Mouse (Mus musculus): ENCODE data around the gene Rbm19. TPM values are rescaled to one million over a fixed set of nuclear protein-coding genes. Genes with fewer than 3 reads are reported as not detected.

Gene Rbm19
- total RNA-seq, 2 experiments from 2014 or later, result 17.0 to 18.3 TPM

DNA sequence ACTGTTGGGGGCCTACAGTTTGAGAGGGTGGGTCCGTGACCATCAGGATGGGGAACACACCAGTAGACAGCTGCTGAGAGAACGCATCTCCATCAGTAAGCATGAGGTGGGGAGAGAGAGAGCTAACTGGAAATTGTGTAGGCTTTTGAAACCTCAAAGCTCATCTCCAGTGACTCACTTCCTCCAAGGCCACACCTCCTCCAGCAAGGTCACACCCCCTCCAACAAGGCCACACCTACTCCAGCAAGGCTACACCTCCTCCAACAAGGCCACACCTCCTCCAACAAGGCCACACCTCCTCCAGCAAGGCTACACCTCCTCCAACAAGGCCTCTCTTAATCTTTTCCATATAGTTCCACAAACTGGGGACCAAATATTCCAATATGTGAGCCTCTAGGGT, 13.9 kb downstream of the Rbm19 start:
- no peak for DNase-seq
- intact Hi-C loops (cut with DNase I), result no loop called here

DNA sequence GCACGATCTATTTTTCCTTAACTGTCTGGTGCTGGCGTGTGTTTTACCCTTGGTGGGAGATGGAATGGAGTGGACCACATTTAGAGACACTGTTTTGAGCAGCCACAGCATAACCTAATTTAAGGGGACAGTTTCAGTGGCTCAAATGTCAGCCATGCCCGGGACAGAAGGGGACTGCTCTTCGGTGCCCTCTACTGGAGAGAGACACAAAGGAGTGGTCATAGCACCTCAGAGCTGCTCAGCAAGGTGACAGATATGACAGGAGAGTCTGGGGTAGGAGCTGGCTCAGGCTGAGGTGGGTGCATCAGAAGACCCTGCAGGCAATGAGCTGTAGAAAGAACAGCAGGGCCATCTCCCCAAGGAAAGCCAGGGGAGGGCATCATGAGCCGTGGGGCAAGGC, 15.3 kb downstream of the Rbm19 start:
- peak; percentile 17 to 50 for DNase-seq

DNA sequence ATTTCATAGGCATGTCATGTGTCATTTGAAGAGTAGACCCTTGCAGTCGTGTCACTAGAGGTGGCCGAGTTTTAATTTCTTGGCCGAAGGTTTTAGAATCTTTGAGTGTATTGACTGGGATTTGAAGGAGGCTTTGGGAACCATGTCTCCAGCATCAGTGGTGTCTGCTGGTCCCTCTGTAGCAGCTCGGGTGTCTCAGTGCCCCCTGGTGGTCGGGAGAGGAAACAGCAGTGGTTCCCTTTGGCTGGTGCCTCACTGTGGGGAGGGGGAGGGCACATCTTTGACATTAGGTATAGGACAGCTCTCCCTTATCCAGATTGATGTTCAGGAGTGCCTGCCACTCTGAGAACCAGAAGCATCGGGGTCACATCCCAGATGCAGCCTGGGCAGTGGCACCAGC, 17.7 kb downstream of the Rbm19 start:
- intact Hi-C loops (cut with DNase I), result no loop called here
- DNase-seq, result peak; percentile 44 to 62

More for the DNA sequence above, 15.3 kb downstream of the Rbm19 start:
- intact Hi-C loops (cut with DNase I), result no loop called here

GRCm38 (mm10) chr5:120135337-120135736, 19.1 kb downstream of the Rbm19 start:
- intact Hi-C loops (cut with DNase I), result no loop called here

DNA sequence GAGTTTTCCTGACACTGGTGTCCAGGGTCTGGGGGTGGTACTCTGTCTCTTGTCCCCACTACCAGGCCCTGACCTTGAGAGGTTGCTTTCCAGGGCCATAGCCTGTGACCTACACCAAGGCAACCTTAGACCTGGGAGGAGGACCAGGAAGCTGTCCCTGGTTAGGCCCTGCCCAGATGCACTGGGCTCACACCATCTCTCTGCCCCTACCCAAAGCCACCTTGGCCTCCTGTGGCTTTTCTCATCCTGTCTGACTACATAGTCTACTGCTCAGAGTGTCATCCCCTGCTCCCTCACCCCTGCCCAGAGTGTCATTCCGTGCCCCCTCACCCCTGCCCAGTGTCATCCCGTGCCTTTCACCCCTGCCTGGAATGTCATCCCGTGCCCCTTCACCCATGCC, 19.6 kb downstream of the Rbm19 start:
- DNase-seq, result no peak
- intact Hi-C loops (cut with DNase I), result no loop called here

More at GRCm38 (mm10) chr5:120135337-120135736, 19.1 kb downstream of the Rbm19 start:
- no peak for DNase-seq

DNA sequence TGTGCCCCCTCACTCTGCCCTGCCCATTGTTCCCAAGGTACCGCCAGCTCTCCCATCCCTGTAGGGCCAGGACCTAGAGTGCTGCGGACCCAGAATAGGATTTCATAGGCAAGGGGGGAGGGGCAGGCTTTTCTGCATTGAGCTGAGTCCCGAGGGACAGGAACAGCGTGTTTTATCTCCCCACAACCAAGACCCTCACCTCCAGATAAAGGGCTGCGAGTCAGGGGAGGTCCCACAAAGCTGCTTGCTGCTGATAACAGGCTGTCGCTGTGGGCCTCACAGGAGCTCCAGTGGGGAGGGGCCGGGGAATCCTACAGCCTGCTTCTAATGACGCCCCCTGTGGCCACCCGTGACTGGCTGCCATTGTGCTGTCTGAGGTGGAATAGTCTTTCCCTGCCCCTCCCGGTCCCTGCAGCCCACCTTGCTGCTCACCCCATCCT, 20.0 kb downstream of the Rbm19 start:
- no peak for DNase-seq
- intact Hi-C loops (cut with DNase I), result no loop called here

GRCm38 (mm10) chr5:120137038-120137437, 20.8 kb downstream of the Rbm19 start:
- DNase-seq, result no peak
- intact Hi-C loops (cut with DNase I), result no loop called here

GRCm38 (mm10) chr5:120137846-120138245, 21.6 kb downstream of the Rbm19 start:
- intact Hi-C loops (cut with DNase I), result no loop called here
- DNase-seq, result no peak

GRCm38 (mm10) chr5:120138406-120138805, 22.1 kb downstream of the Rbm19 start:
- peak; percentile 57 to 66 for DNase-seq
- intact Hi-C loops (cut with DNase I), result no loop called here

DNA sequence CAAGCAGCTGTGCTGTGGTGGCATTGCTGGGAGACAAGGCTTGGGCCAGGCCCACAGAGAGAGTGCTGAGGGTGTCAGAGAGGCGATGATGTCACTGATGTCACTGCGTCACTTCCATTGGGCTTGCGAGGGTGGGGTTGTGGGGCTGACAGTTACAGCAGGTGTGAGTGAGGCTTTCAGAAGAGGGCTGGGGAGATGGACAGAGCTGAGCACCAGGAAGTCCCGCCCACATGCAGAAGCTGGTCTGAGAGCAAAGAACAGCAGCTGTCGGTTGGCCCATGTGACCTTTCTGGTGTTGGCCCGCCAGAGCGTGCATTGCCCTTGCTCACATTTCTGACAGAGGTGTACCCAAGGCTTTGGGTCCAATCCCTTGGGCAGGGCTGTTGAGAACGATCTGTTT, 23.0 kb downstream of the Rbm19 start:
- intact Hi-C loops (cut with DNase I), result no loop called here
- peak in 1 of 2 experiments; percentile 7 for DNase-seq

DNA sequence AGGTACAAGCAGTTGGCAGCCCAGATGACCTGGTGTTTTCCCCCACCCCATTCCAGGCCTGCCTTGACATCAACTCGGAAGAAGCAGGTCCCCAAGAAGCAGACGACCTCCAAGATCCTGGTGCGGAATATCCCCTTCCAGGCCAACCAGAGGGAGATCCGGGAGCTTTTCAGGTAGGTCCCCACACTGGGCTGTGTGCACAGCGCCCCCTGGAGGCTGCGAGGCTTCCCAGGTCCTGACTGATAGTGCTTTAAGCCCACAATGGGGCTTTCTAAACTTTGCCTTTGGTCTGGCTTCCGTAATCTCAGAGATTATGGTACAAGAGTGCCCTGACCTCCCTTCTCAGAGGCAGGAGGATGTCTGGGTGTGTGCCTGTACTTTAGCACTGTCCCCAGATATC, 27.7 kb downstream of the Rbm19 start:
- DNase-seq, result peak; percentile 27 to 29
- intact Hi-C loops (cut with DNase I), result loop anchor here (10.0 kb wide), 1 partner anchor 461 kb away; no protein-coding TSS in a partner anchor

DNA sequence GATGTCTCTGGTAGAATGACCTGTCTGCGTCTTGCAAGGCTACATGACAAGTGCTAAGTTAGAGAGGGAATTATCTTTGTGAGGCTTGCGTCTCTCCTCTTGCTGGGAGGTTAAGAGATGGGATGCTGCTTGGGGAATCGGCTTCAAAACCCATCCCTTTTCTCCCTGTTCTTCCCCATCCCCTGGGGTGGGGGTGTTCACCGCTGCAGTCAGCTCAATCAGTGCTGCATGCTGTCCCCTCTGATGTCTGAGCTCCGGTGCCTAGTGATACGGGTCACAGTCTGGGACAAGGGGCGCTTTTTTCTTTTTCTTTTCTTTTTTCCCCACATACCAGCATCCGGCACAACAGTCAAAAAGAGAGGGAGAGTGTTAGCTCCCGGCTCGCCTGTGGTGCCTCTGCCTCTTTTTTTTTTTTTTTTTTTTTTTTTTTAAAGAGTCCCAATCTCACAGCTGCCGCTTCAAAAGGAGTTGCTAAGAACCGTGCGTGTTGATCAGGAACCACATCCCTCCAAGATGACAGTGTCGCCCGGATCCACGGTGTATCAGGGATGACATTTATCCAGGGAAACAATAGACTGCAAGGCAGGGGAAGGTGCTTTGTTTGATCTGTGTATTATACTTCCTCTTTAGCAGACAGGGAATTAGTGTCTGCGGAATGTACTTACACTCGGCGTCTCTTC, 29.2 kb downstream of the Rbm19 start:
- DNase-seq, result no peak

GRCm38 (mm10) chr5:120146051-120146385, 29.8 kb downstream of the Rbm19 start:
- peak; percentile 68 to 71 for DNase-seq
- intact Hi-C loops (cut with DNase I), result loop anchor here (1.0 to 10.0 kb wide), 3 partner anchors 65 to 459 kb away; no protein-coding TSS in a partner anchor

More for the DNA sequence above, 29.2 kb downstream of the Rbm19 start:
- intact Hi-C loops (cut with DNase I), result loop anchor here (1.0 to 10.0 kb wide), 3 partner anchors 66 to 459 kb away; no protein-coding TSS in a partner anchor

DNA sequence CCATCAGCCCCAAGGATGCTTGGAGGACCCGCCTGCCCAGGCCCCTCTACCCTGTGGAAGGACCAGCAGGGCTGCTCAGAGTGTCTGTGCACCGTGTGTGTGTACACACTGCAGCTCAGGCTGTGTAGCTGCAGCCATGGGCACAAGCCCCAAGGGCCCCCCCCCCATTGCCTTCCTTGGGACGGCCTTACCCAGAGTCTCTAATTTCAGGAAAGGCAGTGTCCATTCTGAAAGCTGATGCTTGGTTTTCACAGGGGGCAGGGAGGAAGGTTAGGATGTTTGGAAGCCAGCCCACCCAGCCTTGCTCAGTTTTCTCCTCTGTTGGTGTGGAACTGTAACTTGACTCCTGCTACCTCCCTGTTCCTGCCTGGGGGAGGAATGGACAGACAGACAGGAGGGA, 30.6 kb downstream of the Rbm19 start:
- intact Hi-C loops (cut with DNase I), result loop anchor here (1.0 to 10.0 kb wide), 3 partner anchors 64 to 458 kb away; no protein-coding TSS in a partner anchor
- no peak for DNase-seq

DNA sequence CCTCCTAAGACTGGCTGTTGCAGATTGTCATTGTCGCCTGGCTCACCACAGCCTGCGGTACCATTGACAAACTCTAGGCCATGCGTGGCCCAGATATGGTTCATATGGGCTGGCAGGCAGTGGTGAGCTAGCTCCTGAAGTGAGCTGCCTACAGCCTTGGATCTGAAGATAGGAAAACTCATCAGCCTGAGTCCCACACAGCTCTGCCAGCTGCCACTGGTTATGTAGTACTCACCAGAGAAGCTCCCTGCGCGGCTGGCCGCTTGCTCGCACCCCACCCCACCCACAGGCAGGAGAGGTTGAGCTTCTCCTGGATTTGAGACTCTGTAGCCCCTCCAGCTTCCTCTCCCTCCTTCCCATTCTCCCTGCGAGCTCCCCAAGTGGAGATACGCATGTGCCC, 32.0 kb downstream of the Rbm19 start:
- intact Hi-C loops (cut with DNase I), result loop anchor here (10.0 kb wide), 1 partner anchor 457 kb away; no protein-coding TSS in a partner anchor
- DNase-seq, result no peak

- DNase-seq, result no peak
- intact Hi-C loops (cut with DNase I), result no loop called here
These were observed 34.9 kb downstream of the Rbm19 start for GRCm38 (mm10) chr5:120151145-120151544.

- no peak for DNase-seq
- intact Hi-C loops (cut with DNase I), result no loop called here
These were observed 36.9 kb downstream of the Rbm19 start for GRCm38 (mm10) chr5:120153140-120153539.

- no peak for DNase-seq
- intact Hi-C loops (cut with DNase I), result no loop called here
These were observed 39.4 kb downstream of the Rbm19 start for GRCm38 (mm10) chr5:120155672-120156071.

- intact Hi-C loops (cut with DNase I), result no loop called here
- DNase-seq, result peak; percentile 61 to 72
These were observed 40.1 kb downstream of the Rbm19 start for GRCm38 (mm10) chr5:120156166-120156909.

GRCm38 (mm10) chr5:120157115-120157514, 40.9 kb downstream of the Rbm19 start:
- no peak for DNase-seq
- intact Hi-C loops (cut with DNase I), result no loop called here

GRCm38 (mm10) chr5:120158476-120158875, 42.2 kb downstream of the Rbm19 start:
- intact Hi-C loops (cut with DNase I), result no loop called here
- no peak for DNase-seq
